Mouse (Mus musculus): ENCODE data around the gene Myh8.

- TF ChIP-seq MAZ (IDR thresholded peaks at IDR 0.05; ENCODE audit: low read depth, low read length) (no peak), SIN3A (IDR thresholded peaks at IDR 0.05; ENCODE audit: low read length) (no peak), ETS1 (IDR thresholded peaks at IDR 0.05; ENCODE audit: low read depth, low read length) (no peak), POLR2A (IDR thresholded peaks at IDR 0.05; ENCODE audit: control insufficient read depth in 1 of 2, insufficient read depth in 1 of 2, low read depth in 1 of 2, low read length in 2 of 2, poor library complexity in 1 of 2) (no peak), EP300 (IDR thresholded peaks at IDR 0.05; ENCODE audit: low read depth in 1 of 2, low read length in 2 of 2) (no peak), ZMIZ1 (IDR thresholded peaks at IDR 0.05; ENCODE audit: low read depth, low read length) (no peak), TAL1 (IDR thresholded peaks at IDR 0.05; ENCODE audit: low read length) (no peak), CTCF (IDR thresholded peaks at IDR 0.05 in 2 of 3, conservative IDR thresholded peaks at IDR 0.05 in 1 of 3; ENCODE audit: control insufficient read depth in 1 of 3, insufficient read depth in 1 of 3, low read depth in 2 of 3, low read length in 3 of 3, poor library complexity in 1 of 3, severe bottlenecking in 1 of 3) (no peak), NRF1 (IDR thresholded peaks at IDR 0.05; ENCODE audit: insufficient read depth, low read depth, low read length, poor library complexity, severe bottlenecking) (no peak), TCF12 (IDR thresholded peaks at IDR 0.05; ENCODE audit: low read depth, low read length) (no peak), MYC (IDR thresholded peaks at IDR 0.05; ENCODE audit: low read depth, low read length) (no peak), USF2 (IDR thresholded peaks at IDR 0.05; ENCODE audit: borderline replicate concordance in 1 of 2, insufficient read depth in 1 of 2, low read depth in 1 of 2, low read length in 2 of 2) (no peak)
Observed at GRCm38 (mm10) chr11:67321358-67321757, 44.4 kb downstream of the Myh8 start, which contains the start of gene Myh13.
